Mouse (Mus musculus): Measurements from ENCODE around the gene Ybey. TPM values are rescaled to one million over a fixed set of nuclear protein-coding genes. Genes with fewer than 3 reads are reported as not detected.

Ybey gene
- 1.2 TPM for polyA plus RNA-seq (2014; fragmentation: Illumina TruSeq; extraction: RNeasy Lipid Tissue Mini Kit (QIAGEN cat#74804); ENCODE audit: low read depth, low replicate concordance)

DNA sequence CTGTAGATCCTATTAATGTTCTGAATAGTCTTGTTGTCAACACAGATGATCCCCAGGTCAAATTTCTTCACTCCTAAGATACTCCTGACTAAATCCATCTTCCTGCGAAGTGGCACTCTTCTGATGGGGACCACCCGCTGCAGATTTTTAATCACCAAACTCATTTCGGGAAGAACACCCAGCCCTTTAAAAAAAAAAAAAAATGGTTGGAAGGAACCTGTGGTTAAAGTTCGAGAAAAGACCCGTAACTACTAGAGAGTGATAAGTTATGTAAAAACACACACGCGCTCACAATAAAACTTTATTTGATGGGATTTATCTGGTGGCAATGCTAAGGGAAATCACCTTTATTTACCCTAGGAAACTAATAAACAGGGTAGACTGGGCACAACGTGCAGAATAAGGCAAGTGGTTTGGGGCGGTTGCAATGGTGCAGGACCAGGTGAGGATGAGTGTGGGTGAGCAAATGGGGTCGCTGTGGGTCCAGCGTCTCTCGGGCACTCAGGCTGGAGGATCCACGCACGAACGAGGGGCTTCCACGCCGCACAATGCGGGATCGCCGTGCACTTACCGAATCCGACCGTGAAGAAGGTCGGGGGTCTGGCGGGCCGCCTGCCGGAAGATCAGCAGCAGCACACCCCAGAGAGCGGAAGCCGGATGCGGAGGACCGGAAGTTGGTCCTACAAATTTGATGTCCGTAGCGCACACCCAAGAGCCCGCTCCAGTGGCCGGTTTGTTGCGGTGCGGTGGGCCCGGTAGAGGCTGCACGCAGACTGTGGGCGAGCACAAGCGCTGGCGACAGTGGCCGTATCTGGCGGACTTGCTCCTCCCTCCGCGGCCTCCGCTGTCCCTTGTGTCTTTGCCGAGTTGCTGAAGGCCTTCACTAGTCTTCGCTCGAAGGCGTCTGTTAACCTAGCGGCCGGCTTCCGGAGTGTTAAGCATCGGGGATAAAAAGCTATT is at the start of gene Ybey, which contains the start of gene Mcm3ap:
TSS of gene Ybey (minus strand) at position 912 of the 960 bp plus-strand sequence.
TSS of gene Mcm3ap (plus strand) at position 725 of the 960 bp plus-strand sequence.

DNA sequence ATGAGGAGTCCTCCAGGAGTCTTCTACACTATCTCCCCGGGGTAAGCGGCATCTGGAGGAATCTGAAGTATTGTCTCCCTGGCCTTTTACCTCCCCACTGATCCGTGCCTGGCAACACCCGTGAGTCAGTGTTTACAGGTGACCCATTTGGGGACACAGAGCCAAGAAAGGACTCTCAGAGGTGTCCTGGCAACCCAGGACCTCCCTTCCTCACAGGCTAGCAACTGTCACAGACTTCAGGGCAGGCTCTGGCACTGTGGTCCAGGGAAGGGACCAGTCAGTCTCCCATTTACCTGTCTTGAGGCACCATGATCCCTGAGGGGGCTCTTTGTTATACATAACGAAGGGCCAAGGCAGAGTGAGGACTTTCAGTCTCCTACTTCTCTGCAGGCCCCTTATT is 20.1 kb downstream of the Ybey start, which contains the start of gene 2610028H24Rik:
TSS of gene 2610028H24Rik (plus strand) at position 231 of the 400 bp plus-strand sequence.

DNA sequence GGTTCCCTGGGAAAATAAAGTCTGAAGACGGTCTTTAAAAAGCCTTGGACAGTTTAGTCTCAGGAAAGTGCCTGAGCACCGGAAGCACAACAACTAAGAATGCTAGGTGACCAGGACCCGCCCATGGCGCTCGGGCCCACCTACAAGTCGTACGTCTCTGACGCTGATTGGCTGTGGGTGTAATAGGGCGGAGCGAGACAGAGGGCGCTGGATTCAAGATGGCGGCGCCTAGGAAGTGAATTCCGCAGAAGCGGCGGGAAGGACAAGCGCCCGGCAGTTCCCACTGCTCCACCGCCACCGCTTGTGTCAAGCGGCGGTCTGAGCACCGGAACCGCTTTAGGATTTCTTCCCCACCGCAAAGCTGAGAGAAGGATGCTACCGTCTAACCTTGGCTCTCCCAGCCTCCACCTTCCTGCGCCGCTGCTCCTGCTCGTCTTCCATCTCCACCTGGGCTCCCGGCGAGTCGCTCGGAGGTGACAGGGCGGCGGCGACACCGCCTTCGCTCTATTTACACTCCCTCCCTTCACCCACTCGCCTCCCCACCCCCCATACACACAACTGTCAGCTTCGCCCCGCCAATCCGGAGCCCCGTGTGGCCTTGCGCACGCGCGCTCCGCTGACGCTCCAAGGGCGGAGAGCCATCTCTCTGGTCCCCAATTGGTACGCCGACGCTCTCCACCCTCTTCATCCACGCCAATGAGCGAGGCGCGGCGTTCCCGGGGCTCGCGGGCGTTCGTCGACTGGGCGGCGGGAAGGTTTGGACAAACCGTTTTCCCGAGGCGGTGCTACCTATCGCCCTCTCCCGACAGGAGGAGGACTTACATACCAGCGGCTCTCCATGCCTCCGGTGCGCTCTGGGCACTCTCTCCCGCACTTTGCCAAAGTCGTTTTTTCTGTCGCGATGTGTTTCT is 26.5 kb downstream of the Ybey start, which contains the start of gene Pcnt:
TSS of gene Pcnt (minus strand) at position 609 of the 911 bp plus-strand sequence.

DNA sequence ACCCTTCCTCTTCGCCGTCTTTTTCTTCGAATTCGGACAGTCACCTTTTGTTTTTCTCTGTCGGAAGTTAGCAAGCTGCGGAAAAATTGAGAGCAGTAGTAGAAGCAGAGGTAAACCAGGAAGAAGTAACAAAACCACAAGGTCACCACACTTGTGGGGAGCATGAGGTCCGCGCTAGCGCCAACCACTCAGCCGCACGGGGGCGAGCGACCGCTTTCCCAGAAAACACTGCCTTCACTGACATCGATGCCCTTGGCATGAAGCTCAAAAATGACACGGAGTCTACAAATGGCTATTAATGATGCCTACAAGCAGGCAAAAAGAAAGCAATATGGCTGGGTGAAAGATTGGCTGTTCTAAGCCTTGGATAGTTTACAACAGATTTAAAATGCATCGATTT is 28.6 kb downstream of the Ybey start, which contains the start of gene AC141477.1:
TSS of gene AC141477.1 (minus strand) at position 164 of the 400 bp plus-strand sequence.

Other genes with a start within 250 kb of the Ybey start
- 0.24 TPM for gene Prmt2, start 231.2 kb downstream of the Ybey start, polyA plus RNA-seq (2014; fragmentation: Illumina TruSeq; extraction: RNeasy Lipid Tissue Mini Kit (QIAGEN cat#74804); ENCODE audit: low read depth, low replicate concordance)
- not detected for gene S100b, start 215.3 kb downstream of the Ybey start, polyA plus RNA-seq (2014; fragmentation: Illumina TruSeq; extraction: RNeasy Lipid Tissue Mini Kit (QIAGEN cat#74804); ENCODE audit: low read depth, low replicate concordance)
- 1.2 TPM for gene Dip2a, start 123.8 kb downstream of the Ybey start, polyA plus RNA-seq (2014; fragmentation: Illumina TruSeq; extraction: RNeasy Lipid Tissue Mini Kit (QIAGEN cat#74804); ENCODE audit: low read depth, low replicate concordance)
- gene AC141477.1, start 28.7 kb downstream of the Ybey start, polyA plus RNA-seq (2014; fragmentation: Illumina TruSeq; extraction: RNeasy Lipid Tissue Mini Kit (QIAGEN cat#74804); ENCODE audit: low read depth, low replicate concordance) = not detected
- 2.6 TPM for gene Pcnt, start 26.3 kb downstream of the Ybey start, polyA plus RNA-seq (2014; fragmentation: Illumina TruSeq; extraction: RNeasy Lipid Tissue Mini Kit (QIAGEN cat#74804); ENCODE audit: low read depth, low replicate concordance)
- gene 2610028H24Rik, start 20.0 kb downstream of the Ybey start, polyA plus RNA-seq (2014; fragmentation: Illumina TruSeq; extraction: RNeasy Lipid Tissue Mini Kit (QIAGEN cat#74804); ENCODE audit: low read depth, low replicate concordance) = not detected
- 6.0 TPM for gene Mcm3ap, start 187 bp downstream of the Ybey start, polyA plus RNA-seq (2014; fragmentation: Illumina TruSeq; extraction: RNeasy Lipid Tissue Mini Kit (QIAGEN cat#74804); ENCODE audit: low read depth, low replicate concordance)
- gene Lss, start 62.5 kb upstream of the Ybey start, polyA plus RNA-seq (2014; fragmentation: Illumina TruSeq; extraction: RNeasy Lipid Tissue Mini Kit (QIAGEN cat#74804); ENCODE audit: low read depth, low replicate concordance) = 13.8 TPM
- not detected for gene Spatc1l, start 93.2 kb upstream of the Ybey start, polyA plus RNA-seq (2014; fragmentation: Illumina TruSeq; extraction: RNeasy Lipid Tissue Mini Kit (QIAGEN cat#74804); ENCODE audit: low read depth, low replicate concordance)
- 61.6 TPM for gene Ftcd, start 106.5 kb upstream of the Ybey start, polyA plus RNA-seq (2014; fragmentation: Illumina TruSeq; extraction: RNeasy Lipid Tissue Mini Kit (QIAGEN cat#74804); ENCODE audit: low read depth, low replicate concordance)
- 0.34 TPM for gene Col6a2, start 154.5 kb upstream of the Ybey start, polyA plus RNA-seq (2014; fragmentation: Illumina TruSeq; extraction: RNeasy Lipid Tissue Mini Kit (QIAGEN cat#74804); ENCODE audit: low read depth, low replicate concordance)